In genomic region chr9:89104576-89104975, GRCm38 (mm10) we compare ENCODE assay signal across 30 mouse cellular contexts. TPM values are rescaled to one million over a fixed set of nuclear protein-coding genes. Genes with fewer than 3 reads are reported as not detected.
"Had no signal": no experiment of that assay in that cellular context is flagged by ENCODE, and none has a peak within 500 bp of the region (broad histone marks: within the 10 kb centered on the region; RNA-seq: fewer than 3 reads in every experiment).

No protein-coding gene starts in this region.

RNA-seq across cellular contexts. Expression of gene Trim43b, which starts 11.9 kb away (rescaled TPM):
- total RNA-seq: common myeloid progenitor, adult 5-6 weeks; forebrain, postnatal 0 days; gastrocnemius, adult 18-20 months; gastrocnemius, adult 2 months; gastrocnemius, adult 8-10 months; gastrocnemius, postnatal 10 days; gastrocnemius, postnatal 25 days; gastrocnemius, postnatal 36 days; granulocyte monocyte progenitor cell, adult 5-6 weeks had no signal
- polyA plus RNA-seq: cortical plate, adult 2 months; embryonic facial prominence, embryonic 10.5 days; embryonic facial prominence, embryonic 11.5 days; embryonic facial prominence, embryonic 12.5 days; embryonic facial prominence, embryonic 13.5 days; embryonic facial prominence, embryonic 14.5 days; embryonic facial prominence, embryonic 15.5 days; erythroblast, embryonic 14.5 days; forebrain, embryonic 10.5 days; forebrain, embryonic 11.5 days; forebrain, embryonic 12.5 days; forebrain, embryonic 13.5 days; forebrain, embryonic 14.5 days; forebrain, embryonic 15.5 days; forebrain, embryonic 16.5 days; forebrain, postnatal 0 days; frontal cortex, adult 2 months; gonadal fat pad, adult 2 months; heart, adult 2 months; heart, embryonic 10.5 days; heart, embryonic 11.5 days; heart, embryonic 12.5 days had no signal
